Mouse (Mus musculus): Measurements from ENCODE around the gene Ascc1. TPM values are rescaled to one million over a fixed set of nuclear protein-coding genes. Genes with fewer than 3 reads are reported as not detected.

The Ascc1 gene
- total and polyA plus RNA-seq, 3 experiments: 17.0 to 37.9 TPM; not detected in 1

GRCm38 (mm10) chr10:60078561-60078917 lies 75.9 kb downstream of the Ascc1 start:
- Histone ChIP-seq H3K4me3 (ENCODE audit: control insufficient read depth in 1 of 2, insufficient read depth in 1 of 2, low read depth in 2 of 2, low read length in 2 of 2) (peak overlapping the region; percentile 21 to 37; a peak in 3 of 4 replicates), H3K4me1 (ENCODE audit: control insufficient read depth in 1 of 2, insufficient read depth in 2 of 2, low read length in 2 of 2) (peaks cover 18 to 31% of the 10 kb centered on the region in 2 experiments), H3K27ac (ENCODE audit: control insufficient read depth, low read depth, low read length) (peak overlapping the region; percentile 76), H3K36me3 (ENCODE audit: control insufficient read depth in 1 of 2, insufficient read depth in 2 of 2, low read length in 2 of 2) (peaks cover 0 to 29% of the 10 kb centered on the region in 2 experiments; a peak in 2 of 4 replicates), H3K9me3 (replicated peaks; ENCODE audit: insufficient read depth, low read length) (no peaks in the 10 kb centered on the region), H3K9ac (ENCODE audit: control insufficient read depth, low read depth, low read length, poor library complexity, severe bottlenecking) (no peak overlapping the region; the same call in 1 of the 2 replicates), H3K27me3 (ENCODE audit: control insufficient read depth in 1 of 2, insufficient read depth in 2 of 2, low read length in 2 of 2) (no peaks in the 10 kb centered on the region), H3K79me2 (ENCODE audit: control insufficient read depth, insufficient read depth, low read length, poor library complexity) (no peaks in the 10 kb centered on the region)
- peak; percentile 98 for DNase-seq (ENCODE audit: low read depth, low spot score)
- TF ChIP-seq GABPA (IDR thresholded peaks at IDR 0.05; ENCODE audit: low read depth, low read length) (no peak), CTCF (IDR thresholded peaks at IDR 0.05 in 2 of 3, conservative IDR thresholded peaks at IDR 0.05 in 1 of 3; ENCODE audit: control insufficient read depth in 1 of 3, insufficient read depth in 1 of 3, low read depth in 2 of 3, low read length in 3 of 3, poor library complexity in 1 of 3, severe bottlenecking in 1 of 3) (no peak), USF2 (IDR thresholded peaks at IDR 0.05; ENCODE audit: borderline replicate concordance in 1 of 2, insufficient read depth in 1 of 2, low read depth in 1 of 2, low read length in 2 of 2) (no peak), MAZ (IDR thresholded peaks at IDR 0.05; ENCODE audit: low read depth, low read length) (no peak), HCFC1 (IDR thresholded peaks at IDR 0.05; ENCODE audit: low read depth, low read length) (peak; percentile 27), ZKSCAN1 (IDR thresholded peaks at IDR 0.05; ENCODE audit: low read depth, low read length) (no peak), MYC (IDR thresholded peaks at IDR 0.05; ENCODE audit: low read depth, low read length) (peak; percentile 70; the same call in 1 of the 2 replicates), GATA1 (IDR thresholded peaks at IDR 0.05; ENCODE audit: low read depth, low read length) (peak; percentile 94), SMC3 (IDR thresholded peaks at IDR 0.05; ENCODE audit: low read depth, low read length) (peak; percentile 12; the same call in 1 of the 2 replicates), ELF1 (IDR thresholded peaks at IDR 0.05; ENCODE audit: low read depth, low read length) (peak; percentile 48; the same call in 1 of the 2 replicates), MAFK (IDR thresholded peaks at IDR 0.05; ENCODE audit: borderline replicate concordance, low read depth, low read length) (peak; percentile 60; the same call in 1 of the 2 replicates), ZC3H11A (IDR thresholded peaks at IDR 0.05; ENCODE audit: low read depth, low read length) (no peak), POLR2AphosphoS2 (IDR thresholded peaks at IDR 0.05; ENCODE audit: low read length) (no peak), MAX (IDR thresholded peaks at IDR 0.05; ENCODE audit: low read length) (peak; percentile 53; the same call in 1 of the 2 replicates), E2F4 (IDR thresholded peaks at IDR 0.05; ENCODE audit: borderline replicate concordance, low read depth, low read length) (no peak), BHLHE40 (IDR thresholded peaks at IDR 0.05; ENCODE audit: borderline replicate concordance, low read depth, low read length) (no peak), JUND (IDR thresholded peaks at IDR 0.05; ENCODE audit: low read depth, low read length) (peak; percentile 75; the same call in 1 of the 2 replicates), USF1 (IDR thresholded peaks at IDR 0.05; ENCODE audit: low read depth, low read length) (no peak), RCOR1 (IDR thresholded peaks at IDR 0.05; ENCODE audit: low read depth, low read length) (peak; percentile 90), KAT2A (conservative IDR thresholded peaks at IDR 0.05; ENCODE audit: low read depth, low read length) (no peak), CHD2 (IDR thresholded peaks at IDR 0.05; ENCODE audit: low read length) (no peak), TAL1 (IDR thresholded peaks at IDR 0.05; ENCODE audit: low read length) (peak; percentile 99), CHD1 (IDR thresholded peaks at IDR 0.05; ENCODE audit: low read depth, low read length) (no peak), ZMIZ1 (IDR thresholded peaks at IDR 0.05; ENCODE audit: low read depth, low read length) (no peak), NELFE (IDR thresholded peaks at IDR 0.05; ENCODE audit: low read depth, low read length) (no peak), ZNF384 (IDR thresholded peaks at IDR 0.05; ENCODE audit: low read depth, low read length) (no peak), POLR2A (IDR thresholded peaks at IDR 0.05; ENCODE audit: control insufficient read depth in 1 of 2, insufficient read depth in 1 of 2, low read depth in 1 of 2, low read length in 2 of 2, poor library complexity in 1 of 2) (no peak), MYB (IDR thresholded peaks at IDR 0.05; ENCODE audit: low read depth, low read length) (peak; percentile 45; the same call in 1 of the 2 replicates), ETS1 (IDR thresholded peaks at IDR 0.05; ENCODE audit: low read depth, low read length) (peak; percentile 92), MEF2A (IDR thresholded peaks at IDR 0.05; ENCODE audit: extremely low read depth, insufficient replicate concordance, low read depth, low read length, poor library complexity, severe bottlenecking) (no peak), SIN3A (IDR thresholded peaks at IDR 0.05; ENCODE audit: low read length) (peak; percentile 73), EP300 (IDR thresholded peaks at IDR 0.05; ENCODE audit: low read depth in 1 of 2, low read length in 2 of 2) (peak; percentile 93 to 94), UBTF (IDR thresholded peaks at IDR 0.05; ENCODE audit: borderline replicate concordance, insufficient read depth, low read depth, low read length) (no peak), TCF12 (IDR thresholded peaks at IDR 0.05; ENCODE audit: low read depth, low read length) (peak; percentile 95), NRF1 (IDR thresholded peaks at IDR 0.05; ENCODE audit: insufficient read depth, low read depth, low read length, poor library complexity, severe bottlenecking) (no peak), MXI1 (IDR thresholded peaks at IDR 0.05; ENCODE audit: low read depth, low read length) (peak; percentile 82), RAD21 (IDR thresholded peaks at IDR 0.05; ENCODE audit: low read depth, low read length) (no peak), TBP (IDR thresholded peaks at IDR 0.05; ENCODE audit: low read depth, low read length) (0 out of 2 replicates have a peak, but pooled peaks have one; percentile 19)
